Mouse (Mus musculus): ENCODE measurements around the gene Efcab2. TPM values are rescaled to one million over a fixed set of nuclear protein-coding genes. Genes with fewer than 3 reads are reported as not detected.
"Not testable (repeated sequence)": the region's sequence is repeated elsewhere in the genome, so short reads cannot be mapped to it uniquely, and the experiment has no call there.

Gene Efcab2
- polyA plus RNA-seq, 1 experiment from 2014 or later: 8.4 TPM

- Histone ChIP-seq H3K27ac (replicated peaks) (no peak overlapping the region), H3K9ac (no peak overlapping the region), H3K4me1 (replicated peaks) (no peaks in the 10 kb centered on the region), H3K27me3 (no peaks in the 10 kb centered on the region), H3K4me3 (no peak overlapping the region), H3K9me3 (no peaks in the 10 kb centered on the region), H3K36me3 (no peaks in the 10 kb centered on the region), H3K4me2 (no peak overlapping the region)
- no peak for ATAC-seq (ENCODE audit: low read depth)
- 73% methylated on average over 2 of the region's 2 CpGs for WGBS
These were observed 1.8 kb downstream of the Efcab2 start for GRCm38 (mm10) chr1:178407651-178408050.

DNA sequence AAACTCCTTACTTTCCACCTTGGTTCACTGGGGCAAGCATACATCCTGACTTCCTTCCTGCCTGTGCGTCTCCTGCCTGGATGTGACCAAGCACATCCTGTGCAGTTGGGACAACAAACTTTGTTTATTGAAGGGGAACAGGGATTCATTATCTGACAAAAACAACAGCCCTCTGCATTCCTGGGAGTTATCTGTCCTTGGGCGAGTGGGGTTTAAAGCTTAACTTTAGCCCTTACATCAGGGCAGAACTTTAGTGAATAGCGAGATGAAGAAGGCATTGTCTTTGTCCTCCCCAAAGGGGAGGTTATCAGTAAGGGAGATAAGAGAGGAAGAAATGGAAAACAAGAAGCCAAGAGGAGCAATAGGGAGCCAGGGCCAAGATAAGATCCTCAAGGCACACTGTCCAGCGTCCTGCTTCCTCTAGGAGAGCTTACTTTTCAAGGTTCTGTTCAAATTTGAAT is 3.0 kb downstream of the Efcab2 start:
- Histone ChIP-seq H3K27ac (replicated peaks) (no peak overlapping the region), H3K4me3 (no peak overlapping the region), H3K9ac (no peak overlapping the region), H3K4me1 (replicated peaks) (no peaks in the 10 kb centered on the region), H3K9me3 (no peaks in the 10 kb centered on the region), H3K27me3 (no peaks in the 10 kb centered on the region), H3K36me3 (no peaks in the 10 kb centered on the region), H3K4me2 (no peak overlapping the region)
- ATAC-seq (ENCODE audit: low read depth): no peak
- 71% methylated on average over 4 of the region's 4 CpGs for WGBS

DNA sequence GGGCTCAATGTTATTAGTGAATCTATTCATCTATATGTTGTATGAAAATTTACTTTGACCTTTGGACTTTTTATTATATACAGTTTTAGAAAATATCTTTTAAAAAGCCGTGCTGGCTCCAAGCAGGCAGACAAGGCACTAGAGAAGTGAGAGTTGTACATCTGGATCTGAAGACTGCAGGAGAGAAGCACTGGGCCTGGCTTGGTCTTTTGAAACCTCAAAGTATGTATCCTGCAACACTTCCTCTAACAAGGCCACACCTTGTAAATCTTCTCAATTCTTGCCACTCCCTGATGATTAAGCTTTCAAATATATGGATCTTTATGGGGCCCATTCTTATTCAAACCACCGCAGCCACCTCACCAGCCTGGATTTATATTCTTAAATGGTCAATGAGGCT is 7.5 kb downstream of the Efcab2 start:
- WGBS: 77% methylated on average over 2 of the region's 2 CpGs
- H3K27me3 ChIP-seq; H3K27ac ChIP-seq (replicated peaks): not testable (repeated sequence)

DNA sequence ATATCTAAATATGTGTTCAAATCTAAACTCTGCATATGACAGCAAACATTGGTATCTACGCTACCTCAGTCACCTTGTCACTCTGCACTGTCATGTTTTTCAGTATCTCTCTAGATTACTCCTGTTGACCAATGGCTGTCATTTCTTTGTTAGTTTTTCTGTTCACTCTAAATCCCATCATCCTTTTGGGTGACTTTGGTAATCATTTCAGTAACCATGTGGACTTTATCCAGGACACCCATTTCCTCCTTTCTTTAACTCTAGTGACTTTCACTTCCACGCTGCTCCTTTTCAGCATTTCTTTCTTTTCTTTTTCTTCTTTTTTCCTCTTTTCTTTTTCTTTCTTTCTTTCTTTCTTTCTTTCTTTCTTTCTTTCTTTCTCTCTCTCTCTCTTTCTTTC is 13.7 kb downstream of the Efcab2 start:
- no peaks in the 10 kb centered on the region for H3K9me3 ChIP-seq
- no peak overlapping the region for H3K4me2 ChIP-seq
- no peak for ATAC-seq (ENCODE audit: low read depth)
- WGBS: 98% methylated on average over 2 of the region's 2 CpGs
- H3K4me1 ChIP-seq (replicated peaks): no peaks in the 10 kb centered on the region
- no peaks in the 10 kb centered on the region for H3K27me3 ChIP-seq
- no peak overlapping the region for H3K4me3 ChIP-seq
- no peak overlapping the region for H3K27ac ChIP-seq (replicated peaks)
- H3K9ac ChIP-seq: no peak overlapping the region
- H3K36me3 ChIP-seq: no peaks in the 10 kb centered on the region

More for the DNA sequence above, 7.5 kb downstream of the Efcab2 start:
- not testable (repeated sequence) for H3K4me1 ChIP-seq (replicated peaks); H3K36me3 ChIP-seq; H3K4me2 ChIP-seq; H3K9me3 ChIP-seq; H3K9ac ChIP-seq; ATAC-seq (ENCODE audit: low read depth); H3K4me3 ChIP-seq

GRCm38 (mm10) chr1:178423662-178424061 is 17.8 kb downstream of the Efcab2 start:
- H3K27ac ChIP-seq (replicated peaks): no peak overlapping the region
- H3K4me1 ChIP-seq (replicated peaks): no peaks in the 10 kb centered on the region
- H3K27me3 ChIP-seq: no peaks in the 10 kb centered on the region
- no peak for ATAC-seq (ENCODE audit: low read depth)
- no peak overlapping the region for H3K4me3 ChIP-seq
- 92% methylated on average over 1 of the region's 1 CpGs for WGBS
- H3K36me3 ChIP-seq: no peaks in the 10 kb centered on the region
- no peak overlapping the region for H3K4me2 ChIP-seq
- H3K9ac ChIP-seq: no peak overlapping the region
- H3K9me3 ChIP-seq: no peaks in the 10 kb centered on the region

- no peak for ATAC-seq (ENCODE audit: low read depth)
- Histone ChIP-seq H3K27ac (replicated peaks) (no peak overlapping the region), H3K4me1 (replicated peaks) (no peaks in the 10 kb centered on the region), H3K9ac (no peak overlapping the region), H3K36me3 (no peaks in the 10 kb centered on the region), H3K4me2 (no peak overlapping the region), H3K27me3 (no peaks in the 10 kb centered on the region), H3K9me3 (no peaks in the 10 kb centered on the region), H3K4me3 (no peak overlapping the region)
- 85% methylated on average over 4 of the region's 4 CpGs for WGBS
These were observed 25.9 kb downstream of the Efcab2 start for GRCm38 (mm10) chr1:178431619-178432444.

DNA sequence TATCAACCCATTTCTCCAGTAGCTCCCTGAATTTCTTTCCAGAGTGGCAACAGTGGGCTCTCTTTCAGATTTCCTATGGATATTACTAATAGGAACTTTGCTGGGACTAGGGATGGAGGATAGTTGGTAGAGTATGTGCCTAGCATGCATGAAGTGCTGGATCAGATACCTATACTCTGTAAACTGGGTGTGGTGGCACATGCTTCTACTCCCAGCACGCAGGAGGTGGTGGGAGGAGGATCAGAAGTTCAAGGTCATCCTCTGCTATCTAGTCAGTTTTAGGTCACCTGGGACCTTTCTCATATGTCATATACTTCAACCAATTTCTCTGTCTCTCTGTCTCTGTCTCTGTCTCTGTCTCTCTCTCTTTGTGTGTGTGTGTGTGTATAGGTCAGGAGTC is 27.7 kb downstream of the Efcab2 start:
- Histone ChIP-seq H3K4me1 (replicated peaks) (no peaks in the 10 kb centered on the region), H3K27me3 (no peaks in the 10 kb centered on the region)
- WGBS: 80% methylated on average over 1 of the region's 1 CpGs

DNA sequence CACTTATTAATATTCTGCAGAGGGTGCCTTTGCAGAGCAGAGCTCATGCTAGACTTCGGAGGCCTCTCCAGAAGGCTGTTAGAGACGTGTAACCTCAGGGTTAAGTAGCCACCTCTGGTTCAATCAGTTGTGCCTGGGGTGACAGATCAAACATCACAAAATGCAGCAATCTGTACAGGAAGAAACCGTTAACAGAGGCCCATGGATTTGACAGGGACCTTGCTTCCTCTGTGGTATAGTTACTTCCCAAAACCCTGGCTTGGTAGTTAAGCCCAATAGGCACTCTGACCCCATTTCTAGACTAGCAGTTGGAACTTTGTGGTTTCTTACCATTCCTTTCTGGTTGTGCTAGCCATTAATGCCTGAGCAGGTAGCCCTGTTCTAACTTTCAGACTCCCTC is 38.5 kb downstream of the Efcab2 start:
- 62% methylated on average over 3 of the region's 3 CpGs for WGBS

More for the DNA sequence above, 27.7 kb downstream of the Efcab2 start:
- H3K9me3 ChIP-seq: no peaks in the 10 kb centered on the region
- H3K4me3 ChIP-seq: no peak overlapping the region
- H3K9ac ChIP-seq: no peak overlapping the region
- H3K4me2 ChIP-seq: no peak overlapping the region
- H3K27ac ChIP-seq (replicated peaks): no peak overlapping the region
- ATAC-seq (ENCODE audit: low read depth): no peak
- H3K36me3 ChIP-seq: no peaks in the 10 kb centered on the region

GRCm38 (mm10) chr1:178447036-178447435 is 41.2 kb downstream of the Efcab2 start:
- 95% methylated on average over 1 of the region's 1 CpGs for WGBS
- ATAC-seq (ENCODE audit: low read depth): no peak
- Histone ChIP-seq H3K4me2 (no peak overlapping the region), H3K4me1 (replicated peaks) (no peaks in the 10 kb centered on the region), H3K9me3 (no peaks in the 10 kb centered on the region), H3K36me3 (no peaks in the 10 kb centered on the region), H3K27me3 (no peaks in the 10 kb centered on the region), H3K4me3 (no peak overlapping the region), H3K9ac (no peak overlapping the region), H3K27ac (replicated peaks) (no peak overlapping the region)

More for the DNA sequence above, 38.5 kb downstream of the Efcab2 start:
- ATAC-seq (ENCODE audit: low read depth): no peak
- no peaks in the 10 kb centered on the region for H3K4me1 ChIP-seq (replicated peaks)
- no peaks in the 10 kb centered on the region for H3K27me3 ChIP-seq
- H3K9me3 ChIP-seq: no peaks in the 10 kb centered on the region
- H3K27ac ChIP-seq (replicated peaks): no peak overlapping the region
- H3K4me2 ChIP-seq: no peak overlapping the region
- no peaks in the 10 kb centered on the region for H3K36me3 ChIP-seq
- no peak overlapping the region for H3K9ac ChIP-seq
- H3K4me3 ChIP-seq: no peak overlapping the region

- Histone ChIP-seq H3K27ac (replicated peaks) (no peak overlapping the region), H3K27me3 (no peaks in the 10 kb centered on the region), H3K4me2 (no peak overlapping the region), H3K36me3 (no peaks in the 10 kb centered on the region), H3K4me1 (replicated peaks) (no peaks in the 10 kb centered on the region), H3K9me3 (0 out of 2 replicates have a peak, but pooled peaks cover 7% of the 10 kb centered on the region), H3K4me3 (no peak overlapping the region), H3K9ac (no peak overlapping the region)
- ATAC-seq (ENCODE audit: low read depth): no peak
- WGBS: 67% methylated on average over 6 of the region's 6 CpGs
These were observed 42.4 kb downstream of the Efcab2 start for GRCm38 (mm10) chr1:178448271-178448744.

- 20% methylated on average over 3 of the region's 3 CpGs for WGBS
- peak; percentile 67 for ATAC-seq (ENCODE audit: low read depth)
- H3K27ac ChIP-seq (replicated peaks): no peak overlapping the region
- H3K9me3 ChIP-seq: 0 out of 2 replicates have a peak, but pooled peaks cover 7% of the 10 kb centered on the region
- H3K27me3 ChIP-seq: no peaks in the 10 kb centered on the region
- H3K4me1 ChIP-seq (replicated peaks): no peaks in the 10 kb centered on the region
- H3K4me2 ChIP-seq: no peak overlapping the region
- H3K4me3 ChIP-seq: no peak overlapping the region
- no peaks in the 10 kb centered on the region for H3K36me3 ChIP-seq
- no peak overlapping the region for H3K9ac ChIP-seq
These were observed 43.3 kb downstream of the Efcab2 start for GRCm38 (mm10) chr1:178449172-178449571.

GRCm38 (mm10) chr1:178449933-178450332 is 44.0 kb downstream of the Efcab2 start:
- H3K9me3 ChIP-seq: 0 out of 2 replicates have a peak, but pooled peaks cover 7% of the 10 kb centered on the region
- no peak overlapping the region for H3K4me2 ChIP-seq
- H3K27me3 ChIP-seq: no peaks in the 10 kb centered on the region
- no peak overlapping the region for H3K27ac ChIP-seq (replicated peaks)
- no peak overlapping the region for H3K4me3 ChIP-seq
- whole genome bisulfite sequencing: 83% methylated on average over 2 of the region's 2 CpGs
- no peak overlapping the region for H3K9ac ChIP-seq
- H3K4me1 ChIP-seq (replicated peaks): no peaks in the 10 kb centered on the region
- H3K36me3 ChIP-seq: no peaks in the 10 kb centered on the region
- no peak for ATAC-seq (ENCODE audit: low read depth)

Measured in neural tube, embryonic 13.5 days (tissue).